22 mouse cellular contexts compared by ENCODE assay signal in the genomic region with DNA sequence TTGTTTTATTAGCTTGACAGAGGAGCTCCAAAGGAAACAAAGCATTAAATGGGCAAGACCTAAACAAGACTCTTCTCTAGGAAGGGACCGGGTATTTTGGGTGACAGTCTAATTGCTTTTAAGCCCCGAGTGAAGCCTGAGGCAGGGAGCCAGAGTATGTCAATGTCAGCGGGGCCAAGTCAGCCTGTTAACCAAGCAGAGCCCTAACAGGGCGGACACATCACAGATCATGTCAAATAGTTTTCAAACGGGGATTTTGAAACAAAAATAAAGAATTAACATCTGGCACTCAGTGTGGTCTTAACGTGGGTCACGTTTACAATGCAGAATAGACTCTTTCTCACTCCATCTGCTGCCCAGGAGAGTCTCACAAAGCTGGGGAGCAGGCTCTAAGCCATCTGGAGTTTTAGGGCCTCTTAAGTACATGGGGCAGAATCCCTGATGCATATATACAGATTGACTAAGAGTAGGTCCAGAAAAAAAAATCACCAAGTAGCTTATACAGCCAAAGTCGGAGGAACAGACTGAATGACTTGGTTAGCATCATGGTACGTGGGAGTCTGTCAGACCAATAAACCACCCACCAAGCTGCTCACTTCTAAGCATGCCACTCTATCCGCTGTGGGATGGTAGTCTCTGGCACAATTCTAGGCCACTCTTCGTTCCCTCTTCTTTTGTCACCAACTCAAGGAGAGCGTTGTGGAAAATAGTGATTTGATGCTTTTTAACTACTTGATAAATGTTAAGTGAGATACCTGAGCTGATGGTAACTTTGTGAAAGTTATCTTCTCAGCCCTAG.
A peak's percentile ranks its signal among the peaks of the same experiment; 100 is the strongest.
DNase-seq lines count a peak whose midpoint lies in the region; ATAC-seq lines count a peak whose summit lies in the region.
"Had no signal": no experiment of that assay in that cellular context is flagged by ENCODE, and none has a peak within 500 bp of the region (broad histone marks: within the 10 kb centered on the region; RNA-seq: fewer than 3 reads in every experiment).

No protein-coding gene starts in this region.

- no peak overlapping the region for H3K4me3 ChIP-seq in forebrain, embryonic 11.5 days (ENCODE audit: low read depth, low read length)
- H3K4me3 ChIP-seq in forebrain, embryonic 10.5 days = no peak overlapping the region
- H3K4me3 ChIP-seq in heart, embryonic 13.5 days = no peak overlapping the region
- no peak overlapping the region for H3K4me3 ChIP-seq in heart, embryonic 11.5 days (ENCODE audit: low read depth, low read length)
- no peak overlapping the region for H3K4me3 ChIP-seq in midbrain, embryonic 12.5 days
- H3K4me3 ChIP-seq in midbrain, embryonic 16.5 days (ENCODE audit: low read depth, low read length) = no peak overlapping the region
- no peak overlapping the region for H3K4me3 ChIP-seq in forebrain, embryonic 15.5 days
- H3K4me3 ChIP-seq: neural tube, embryonic 12.5 days had no signal

- no peak overlapping the region for H3K9ac ChIP-seq in forebrain, embryonic 11.5 days (ENCODE audit: low read length)
- 0 out of 2 replicates have a peak overlapping the region, but pooled peaks have one; percentile 19 for H3K9ac ChIP-seq in heart, embryonic 13.5 days
- no peak overlapping the region for H3K9ac ChIP-seq in heart, embryonic 11.5 days (ENCODE audit: low read depth, low read length)
- no peak overlapping the region for H3K9ac ChIP-seq in midbrain, embryonic 12.5 days (replicated peaks)
- no peak overlapping the region for H3K9ac ChIP-seq in midbrain, embryonic 16.5 days (ENCODE audit: low read depth, low read length)
- H3K9ac ChIP-seq in forebrain, embryonic 15.5 days (replicated peaks) = no peak overlapping the region
- H3K9ac ChIP-seq: neural tube, embryonic 12.5 days had no signal

- no peak overlapping the region for H3K4me2 ChIP-seq in forebrain, embryonic 11.5 days (ENCODE audit: low read depth, low read length, severe bottlenecking)
- no peak overlapping the region for H3K4me2 ChIP-seq in heart, embryonic 13.5 days
- H3K4me2 ChIP-seq in heart, embryonic 11.5 days = no peak overlapping the region
- H3K4me2 ChIP-seq in midbrain, embryonic 12.5 days (replicated peaks) = no peak overlapping the region
- H3K4me2 ChIP-seq in midbrain, embryonic 16.5 days (ENCODE audit: low read length) = no peak overlapping the region
- H3K4me2 ChIP-seq in forebrain, embryonic 15.5 days (replicated peaks) = no peak overlapping the region
- H3K4me2 ChIP-seq: neural tube, embryonic 12.5 days had no signal

- ATAC-seq in forebrain, embryonic 11.5 days (replicated peaks; ENCODE audit: low FRiP score) = 0 out of 2 replicates have a peak, but pooled peaks have one; percentile 13
- ATAC-seq in heart, embryonic 13.5 days (ENCODE audit: extremely low read depth, insufficient number of reproducible peaks, low FRiP score, low TSS enrichment) = no peak
- no peak for ATAC-seq in heart, embryonic 11.5 days (replicated peaks; ENCODE audit: insufficient number of reproducible peaks, low FRiP score, low TSS enrichment)
- ATAC-seq in midbrain, embryonic 12.5 days (ENCODE audit: low FRiP score, low read depth) = peak; percentile 59
- no peak for ATAC-seq in midbrain, embryonic 16.5 days
- ATAC-seq in forebrain, embryonic 15.5 days (replicated peaks) = peak; percentile 47
- ATAC-seq: CD4-positive, CD25-positive, alpha-beta regulatory T cell, adult 4 months; Patski had no signal

- H3K9me3 ChIP-seq in forebrain, embryonic 11.5 days (ENCODE audit: control insufficient read depth, low read length) = no peaks in the 10 kb centered on the region
- H3K9me3 ChIP-seq in forebrain, embryonic 10.5 days = no peaks in the 10 kb centered on the region
- H3K9me3 ChIP-seq in heart, embryonic 13.5 days = no peaks in the 10 kb centered on the region
- H3K9me3 ChIP-seq in heart, embryonic 11.5 days (replicated peaks; ENCODE audit: control insufficient read depth, low read length) = no peaks in the 10 kb centered on the region
- H3K9me3 ChIP-seq in midbrain, embryonic 12.5 days = no peaks in the 10 kb centered on the region
- H3K9me3 ChIP-seq in midbrain, embryonic 16.5 days (replicated peaks; ENCODE audit: control insufficient read depth, low read length, poor library complexity, severe bottlenecking) = no peaks in the 10 kb centered on the region
- H3K9me3 ChIP-seq in forebrain, embryonic 15.5 days = no peaks in the 10 kb centered on the region
- H3K9me3 ChIP-seq: neural tube, embryonic 12.5 days had no signal

- WGBS in forebrain, embryonic 11.5 days = 60% methylated on average over 12 of the region's 12 CpGs
- 70% methylated on average over 12 of the region's 12 CpGs for WGBS in forebrain, embryonic 10.5 days
- WGBS in heart, embryonic 13.5 days = 56% methylated on average over 12 of the region's 12 CpGs
- WGBS in heart, embryonic 11.5 days (ENCODE audit: insufficient replicate concordance) = 57% methylated on average over 12 of the region's 12 CpGs
- 52% methylated on average over 12 of the region's 12 CpGs for WGBS in midbrain, embryonic 12.5 days
- 40% methylated on average over 12 of the region's 12 CpGs for WGBS in midbrain, embryonic 16.5 days
- WGBS in forebrain, embryonic 15.5 days = 20% methylated on average over 12 of the region's 12 CpGs

- H3K27me3 ChIP-seq in forebrain, embryonic 11.5 days (ENCODE audit: control insufficient read depth, insufficient read depth, low read length) = no peaks in the 10 kb centered on the region
- no peaks in the 10 kb centered on the region for H3K27me3 ChIP-seq in forebrain, embryonic 10.5 days (ENCODE audit: poor library complexity, severe bottlenecking)
- no peaks in the 10 kb centered on the region for H3K27me3 ChIP-seq in heart, embryonic 13.5 days (replicated peaks)
- no peaks in the 10 kb centered on the region for H3K27me3 ChIP-seq in heart, embryonic 11.5 days (ENCODE audit: control insufficient read depth, insufficient read depth, low read length)
- H3K27me3 ChIP-seq in midbrain, embryonic 12.5 days = no peaks in the 10 kb centered on the region
- H3K27me3 ChIP-seq in midbrain, embryonic 16.5 days (ENCODE audit: control insufficient read depth, insufficient read depth, low read depth, low read length) = no peaks in the 10 kb centered on the region
- no peaks in the 10 kb centered on the region for H3K27me3 ChIP-seq in forebrain, embryonic 15.5 days
- H3K27me3 ChIP-seq: neural tube, embryonic 12.5 days; Patski had no signal

- H3K4me1 ChIP-seq in forebrain, embryonic 11.5 days (replicated peaks; ENCODE audit: control insufficient read depth, insufficient read depth, low read length) = peaks cover 7% of the 10 kb centered on the region
- peaks cover 25% of the 10 kb centered on the region for H3K4me1 ChIP-seq in forebrain, embryonic 10.5 days
- peaks cover 69% of the 10 kb centered on the region for H3K4me1 ChIP-seq in heart, embryonic 13.5 days
- peaks cover 14% of the 10 kb centered on the region; the same call in 1 of the 2 replicates for H3K4me1 ChIP-seq in heart, embryonic 11.5 days (ENCODE audit: control insufficient read depth, insufficient read depth, low read length)
- peaks cover 29% of the 10 kb centered on the region for H3K4me1 ChIP-seq in midbrain, embryonic 12.5 days
- H3K4me1 ChIP-seq in midbrain, embryonic 16.5 days (ENCODE audit: control insufficient read depth, insufficient read depth, low read length) = peaks cover 15% of the 10 kb centered on the region
- H3K4me1 ChIP-seq in forebrain, embryonic 15.5 days = peaks cover 52% of the 10 kb centered on the region

- H3K36me3 ChIP-seq in forebrain, embryonic 11.5 days (ENCODE audit: control insufficient read depth, insufficient read depth, low read length) = no peaks in the 10 kb centered on the region
- no peaks in the 10 kb centered on the region for H3K36me3 ChIP-seq in forebrain, embryonic 10.5 days (replicated peaks)
- no peaks in the 10 kb centered on the region for H3K36me3 ChIP-seq in heart, embryonic 13.5 days
- no peaks in the 10 kb centered on the region for H3K36me3 ChIP-seq in heart, embryonic 11.5 days (ENCODE audit: control insufficient read depth, insufficient read depth, low read length)
- H3K36me3 ChIP-seq in midbrain, embryonic 12.5 days = no peaks in the 10 kb centered on the region
- H3K36me3 ChIP-seq in midbrain, embryonic 16.5 days (ENCODE audit: control insufficient read depth, insufficient read depth, low read length) = no peaks in the 10 kb centered on the region
- H3K36me3 ChIP-seq in forebrain, embryonic 15.5 days = no peaks in the 10 kb centered on the region
- H3K36me3 ChIP-seq: neural tube, embryonic 12.5 days had no signal

- H3K27ac ChIP-seq in forebrain, embryonic 11.5 days (ENCODE audit: low read depth, low read length) = no peak overlapping the region
- H3K27ac ChIP-seq in forebrain, embryonic 10.5 days = no peak overlapping the region
- H3K27ac ChIP-seq in heart, embryonic 13.5 days (replicated peaks) = no peak overlapping the region
- H3K27ac ChIP-seq in heart, embryonic 11.5 days (ENCODE audit: low read depth, low read length) = no peak overlapping the region
- H3K27ac ChIP-seq in midbrain, embryonic 12.5 days (replicated peaks) = no peak overlapping the region
- no peak overlapping the region for H3K27ac ChIP-seq in midbrain, embryonic 16.5 days (ENCODE audit: low read length)
- no peak overlapping the region for H3K27ac ChIP-seq in forebrain, embryonic 15.5 days (replicated peaks)
- H3K27ac ChIP-seq: neural tube, embryonic 12.5 days had no signal

- DNase-seq in forebrain, embryonic 11.5 days (ENCODE audit: low spot score) = no peak
- no peak for DNase-seq in forebrain, embryonic 10.5 days (ENCODE audit: extremely low spot score, low spot score)
- DNase-seq in testis, postnatal 10 days (ENCODE audit: low spot score) = no peak
- DNase-seq: adrenal gland, postnatal 10 days; cerebellum, adult 11-12 months; cerebellum, postnatal 25 days; embryo, embryonic 11 days; gastrocnemius, postnatal 10 days; kidney, adult 9 months; kidney, postnatal 25 days; liver; lung, postnatal 10 days; spleen, adult 18-20 months; thymus, postnatal 4 days had no signal

Comparison
In these comparisons a context has a peak if more than half of its experiments do, and no peak if none do; other contexts are left out.
1. ATAC-seq: peak in forebrain, embryonic 11.5 days (single experiment), midbrain, embryonic 12.5 days (single experiment) and forebrain, embryonic 15.5 days (single experiment); none in heart, embryonic 13.5 days (single experiment), heart, embryonic 11.5 days (single experiment) and midbrain, embryonic 16.5 days (single experiment).